Mouse (Mus musculus) frontal cortex, adult 2 months (tissue): Measurements from ENCODE around the gene Tpi1. TPM values are rescaled to one million over a fixed set of nuclear protein-coding genes. Genes with fewer than 3 reads are reported as not detected.
"Not testable (repeated sequence)": the region's sequence is repeated elsewhere in the genome, so short reads cannot be mapped to it uniquely, and the experiment has no call there.

ENCODE experiments used
- DNase-seq, 2 experiments: peaks; one replicate each; pipeline ENCODE4 v3.0.0; 2022; ENCODE audit warnings: low spot score in 1 of 2; ENCODE audit errors: extremely low spot score in 1 of 2
- polyA plus RNA-seq: library from polyadenylated mRNA; depleted of rRNA; stranded (reverse); fragments of >200 nt; gene quantifications from 2 replicates; pipeline ENCODE4 v1.2.3, GENCODE M21; 2012

Gene Tpi1
- polyA plus RNA-seq, 1 experiment = 922 TPM

DNA sequence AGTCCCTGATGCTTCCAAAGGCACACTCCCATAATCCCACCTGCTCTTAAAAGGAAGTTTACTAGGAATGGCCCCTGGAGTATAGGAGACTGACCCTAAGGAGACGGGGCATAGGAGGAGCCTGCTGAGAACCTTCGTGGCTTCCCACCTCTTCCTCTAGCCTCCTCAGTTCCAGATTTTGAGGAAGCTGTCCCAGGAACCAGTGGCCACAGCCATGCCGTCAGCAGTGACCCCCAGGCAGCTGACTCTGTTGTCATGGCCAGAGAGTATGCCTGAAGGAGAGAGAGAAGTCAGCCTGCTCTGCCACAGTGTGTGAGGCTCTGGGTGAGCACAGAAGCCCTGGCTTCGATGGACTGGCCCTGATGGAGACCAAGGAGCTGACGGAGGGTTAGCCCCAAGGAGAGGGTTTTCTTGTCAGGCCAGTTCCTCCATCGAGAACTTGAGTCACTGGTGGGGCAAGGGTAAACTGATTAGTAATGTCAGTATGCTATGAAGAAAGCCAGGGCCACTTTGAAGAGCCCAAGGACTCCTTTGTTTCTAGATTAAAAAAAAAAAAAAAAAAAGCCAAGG lies 20.5 kb upstream of the Tpi1 start:
- DNase-seq = no peak

DNA sequence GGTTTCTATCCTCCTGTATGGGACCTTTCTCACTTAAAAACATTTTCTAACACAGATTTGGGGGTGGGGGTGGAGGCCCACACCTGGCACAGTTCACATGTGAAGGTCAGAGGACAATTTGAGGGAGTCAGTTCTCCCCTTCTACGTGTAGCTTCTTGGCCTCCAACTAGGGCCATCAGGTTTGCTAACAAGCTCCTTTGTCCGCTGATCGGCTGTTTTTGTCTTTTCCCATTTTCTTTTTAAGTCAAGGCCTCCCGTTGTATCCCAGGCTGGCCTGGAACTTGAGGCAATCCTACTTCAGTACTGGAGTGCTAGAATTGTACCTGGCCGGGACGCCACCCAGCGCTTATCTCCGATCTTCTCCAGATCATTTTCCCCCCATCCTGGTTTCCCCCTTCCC lies 17.6 kb upstream of the Tpi1 start:
- DNase-seq = no peak

DNA sequence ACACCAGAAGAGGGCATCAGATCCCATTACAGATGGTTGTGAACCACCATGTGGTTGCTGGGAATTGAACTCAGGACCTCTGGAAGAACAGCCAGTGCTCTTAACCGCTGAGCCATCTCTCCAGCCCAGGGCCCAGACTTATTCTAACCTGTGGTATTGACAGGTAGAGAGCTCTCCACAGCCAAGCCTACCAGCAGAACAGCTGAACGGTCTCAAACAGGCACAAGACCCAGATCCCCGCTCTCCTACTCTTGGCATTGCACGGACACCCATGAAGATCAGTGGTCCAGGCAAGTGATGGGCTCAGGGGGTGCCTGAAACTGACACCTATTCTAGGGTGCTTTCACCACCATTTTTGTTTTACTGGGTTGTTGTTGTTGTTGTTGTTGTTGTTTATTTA lies 17.1 kb upstream of the Tpi1 start:
- not testable (repeated sequence) for DNase-seq

DNA sequence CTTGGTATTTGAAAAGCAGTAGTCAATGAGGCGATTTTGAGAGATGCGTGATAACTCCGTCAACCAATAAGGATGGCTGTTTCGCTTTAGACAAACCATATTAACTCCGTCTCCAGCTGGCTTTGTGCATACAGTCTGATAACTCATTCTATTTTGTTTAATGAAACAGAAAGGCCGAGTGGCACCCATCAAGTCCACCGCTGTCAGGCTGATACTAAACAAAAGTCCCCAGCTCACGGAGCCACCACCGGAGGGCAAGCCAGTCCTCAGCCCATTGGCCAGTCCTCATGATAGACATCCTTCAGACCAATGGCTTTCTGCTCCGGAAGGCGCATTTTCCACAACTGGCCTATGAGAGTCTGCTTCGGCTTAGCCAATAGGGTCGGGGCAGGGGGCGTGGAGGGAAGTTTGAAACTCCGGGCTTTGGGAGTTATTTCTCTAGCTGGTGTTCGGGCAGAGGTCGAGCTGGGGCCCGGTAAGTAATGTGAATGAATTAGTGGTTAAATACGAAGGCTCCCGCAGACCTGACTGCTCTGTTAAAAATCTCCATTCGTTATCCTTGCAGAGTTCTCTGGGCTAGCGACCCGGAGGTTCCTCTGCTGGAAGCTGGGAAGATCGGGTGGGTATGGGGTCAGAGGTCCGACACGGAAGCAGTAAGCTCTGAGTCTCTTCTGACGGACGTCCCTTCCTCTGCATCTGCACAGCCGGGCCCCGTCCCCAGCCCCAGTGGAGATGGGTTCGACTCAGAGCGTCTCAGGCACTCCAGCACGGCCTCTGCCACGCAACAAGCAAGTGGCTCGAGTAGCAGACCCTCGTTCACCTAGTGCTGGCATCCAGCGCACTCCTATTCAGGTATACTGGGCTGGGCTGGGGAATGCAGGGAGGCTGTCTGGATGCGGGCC lies 16.0 kb upstream of the Tpi1 start:
- DNase-seq = peak; percentile 95 to 96

DNA sequence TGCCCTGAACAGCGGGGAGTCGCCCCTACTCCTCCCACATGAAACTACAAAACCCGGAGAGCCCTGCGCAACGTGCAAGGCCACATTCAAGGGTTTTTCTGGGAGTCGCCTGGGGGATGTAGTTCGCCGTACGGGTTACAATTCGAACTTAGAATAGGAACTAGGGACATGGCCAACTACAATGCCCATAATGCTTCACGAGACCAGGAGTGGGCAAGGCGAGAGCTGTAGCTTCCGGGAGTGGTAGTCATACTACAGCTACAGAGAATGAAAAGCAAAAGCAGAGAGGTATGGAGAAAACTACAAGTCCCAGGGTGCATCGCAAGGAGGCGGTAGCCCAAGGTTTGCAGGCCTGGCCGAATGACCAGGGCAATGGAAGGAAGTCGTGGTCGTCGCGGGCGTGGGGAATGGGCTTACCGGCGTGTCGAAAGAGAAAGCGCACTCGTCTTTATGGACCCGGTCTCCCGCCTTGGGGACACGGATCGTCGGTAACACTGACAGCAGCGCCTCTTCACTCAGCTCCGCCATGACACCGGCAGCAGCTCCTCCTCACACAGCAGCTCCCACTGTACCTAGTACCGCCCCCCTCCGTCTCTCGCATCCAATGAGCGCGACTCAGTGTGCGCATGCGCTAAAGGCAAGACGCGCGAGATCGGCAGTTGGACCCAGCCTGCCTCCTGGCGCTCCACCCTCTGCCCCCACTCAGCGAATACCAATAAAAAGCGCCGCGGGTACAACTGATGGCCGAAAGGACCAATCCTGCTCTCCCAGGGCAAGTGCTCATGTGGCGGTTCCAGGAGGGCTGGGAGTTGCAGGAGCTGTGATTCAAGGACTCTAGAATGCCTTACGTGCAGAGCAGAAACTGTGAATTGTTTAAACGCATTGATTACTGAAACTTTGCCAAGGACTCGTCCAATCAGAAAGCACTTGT lies 15.0 kb upstream of the Tpi1 start, which contains the start of the genes Usp5 and Cdca3:
TSS of gene Usp5 (minus strand) at position 617 of the 931 bp plus-strand sequence.
TSS of gene Cdca3 (plus strand) at position 680 of the 931 bp plus-strand sequence.
- DNase-seq = peak; percentile 98 to 99

DNA sequence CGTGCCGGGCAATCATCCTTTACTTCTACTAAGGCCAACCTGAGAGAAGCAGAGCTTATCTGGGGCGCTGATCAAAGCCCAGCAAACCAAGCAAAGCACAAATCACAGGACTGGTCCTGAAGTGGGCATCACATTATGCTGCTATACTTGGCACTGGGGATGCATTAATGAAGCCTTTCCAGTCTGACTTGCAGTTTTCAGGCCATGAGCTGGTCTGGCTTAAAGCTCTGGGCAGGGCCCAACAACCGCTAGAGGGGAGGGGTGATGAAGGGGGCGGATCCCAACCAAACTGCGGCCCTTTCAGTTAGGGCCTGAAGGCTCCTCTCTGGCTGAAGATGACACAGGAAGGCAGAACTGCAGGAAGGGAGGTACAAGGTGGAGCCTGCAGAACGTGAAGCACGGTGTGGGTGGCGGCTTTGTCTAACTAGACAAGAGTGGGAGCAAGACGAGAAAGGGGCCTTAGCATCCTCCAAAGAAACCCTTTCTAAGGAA lies 14.1 kb upstream of the Tpi1 start:
- peak in 1 of 2 experiments; percentile 50 for DNase-seq

DNA sequence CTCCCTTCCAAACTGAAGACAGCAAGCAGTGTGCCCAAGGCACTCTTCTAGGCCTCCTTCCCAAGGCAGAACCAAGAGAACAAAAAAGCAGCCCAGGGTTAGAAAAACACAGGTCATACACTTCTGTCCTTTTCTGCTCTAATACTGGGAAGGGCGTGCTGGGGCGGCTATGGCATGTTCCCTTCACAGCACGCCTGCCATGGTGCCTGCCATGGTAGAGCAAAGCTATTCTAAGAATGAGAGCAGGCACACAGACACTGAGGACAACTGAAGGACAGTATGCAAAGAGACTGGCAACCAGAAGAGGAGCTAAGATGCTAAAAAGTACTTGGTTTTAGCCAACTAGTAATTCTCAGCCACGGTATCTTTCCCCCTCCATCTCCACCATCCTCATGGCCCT lies 8.0 kb upstream of the Tpi1 start:
- no peak for DNase-seq

DNA sequence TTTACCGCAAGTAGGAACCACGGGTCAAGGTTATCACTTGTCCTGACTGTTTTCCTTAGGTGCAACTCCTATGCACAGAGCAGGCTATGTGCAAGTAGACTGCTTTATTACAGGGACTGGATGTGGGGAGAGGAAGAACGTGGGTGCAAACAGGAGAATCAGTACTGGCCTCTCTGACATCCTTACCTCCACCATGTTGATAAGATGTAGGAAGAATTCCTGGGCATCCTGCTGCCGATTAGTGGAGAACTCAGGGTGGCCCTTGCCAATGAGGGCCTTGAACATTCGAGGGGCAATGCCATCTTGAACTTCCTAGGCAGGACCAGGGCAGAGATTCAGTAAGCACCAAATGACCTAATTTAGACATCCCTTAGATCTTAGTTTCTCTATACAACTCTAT lies 6.8 kb upstream of the Tpi1 start:
- no peak for DNase-seq

DNA sequence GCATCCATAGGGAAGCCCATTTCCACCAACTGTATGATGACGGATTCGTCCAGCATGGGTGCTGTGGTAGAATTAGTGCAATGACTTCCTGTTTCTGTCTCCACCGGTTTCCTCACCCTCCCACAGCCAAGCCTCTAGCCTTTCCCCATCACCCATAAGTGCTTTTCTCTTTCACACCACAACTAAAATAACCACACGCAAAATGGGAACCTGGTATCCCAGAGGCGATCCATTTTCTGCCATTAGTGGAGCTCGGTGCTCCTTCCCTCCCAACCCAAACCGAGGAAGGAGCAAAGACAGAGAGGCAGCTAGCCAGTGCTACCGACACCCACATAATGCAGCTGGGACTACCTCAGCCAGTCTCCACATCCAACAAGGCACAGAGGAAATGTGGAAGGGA lies 3.9 kb upstream of the Tpi1 start:
- no peak for DNase-seq

DNA sequence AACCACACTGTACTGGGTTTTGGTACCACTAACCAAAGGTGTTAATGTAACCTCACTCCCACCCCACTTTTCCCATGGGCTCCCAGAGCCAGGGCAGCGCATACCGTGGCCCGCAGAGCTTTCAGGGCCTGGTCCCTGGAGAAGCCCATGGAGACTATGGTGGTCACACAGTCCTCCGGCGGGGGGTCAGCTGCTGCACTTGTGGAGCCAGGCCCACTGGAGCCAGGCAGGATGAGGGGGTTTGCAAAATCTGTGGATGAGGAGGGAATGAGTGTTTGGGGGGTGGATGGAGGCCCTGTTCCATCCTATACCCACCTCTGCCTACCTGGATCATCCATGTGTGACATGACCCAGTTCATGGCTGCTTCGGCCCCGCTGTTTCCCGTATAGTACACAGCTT lies 3.5 kb upstream of the Tpi1 start:
- DNase-seq = no peak

DNA sequence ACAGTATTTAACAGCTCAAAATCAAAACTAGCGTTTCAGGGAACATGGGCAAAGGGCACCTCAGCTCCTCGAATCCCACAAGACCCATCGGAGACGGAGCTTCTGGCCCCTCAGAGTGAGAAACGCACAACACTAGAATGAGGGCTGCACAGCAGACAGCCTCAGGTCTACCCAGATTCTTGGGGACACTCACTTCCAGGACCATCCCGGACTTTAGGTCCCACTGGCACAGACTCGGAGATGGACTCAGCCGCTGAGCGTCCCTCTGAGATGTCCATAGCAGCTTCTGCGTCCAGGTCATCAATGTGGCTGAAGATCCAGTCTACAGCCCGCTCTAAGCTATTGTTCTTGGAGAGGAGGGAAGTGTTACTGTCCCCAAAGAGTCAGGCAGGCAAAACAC lies 3.0 kb upstream of the Tpi1 start:
- DNase-seq = no peak

DNA sequence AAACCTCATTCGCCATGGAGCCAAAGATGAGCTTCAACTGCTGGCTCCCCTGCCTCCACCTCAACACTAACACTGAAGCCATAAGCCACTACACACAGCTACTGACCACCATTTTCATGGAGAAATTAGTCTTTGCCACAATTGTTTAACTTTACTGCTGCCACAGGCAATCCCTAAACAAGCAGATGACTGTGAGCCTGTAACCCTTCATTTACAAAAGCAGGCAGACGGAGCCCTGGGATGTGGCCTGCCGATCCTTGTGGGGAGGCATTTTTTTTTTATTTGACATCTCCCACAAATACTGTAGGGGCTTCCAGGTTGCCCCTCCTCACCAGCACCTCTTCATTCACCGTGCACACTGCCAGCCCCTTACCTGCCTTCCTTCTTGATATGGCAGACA lies 2.5 kb upstream of the Tpi1 start:
- no peak for DNase-seq

DNA sequence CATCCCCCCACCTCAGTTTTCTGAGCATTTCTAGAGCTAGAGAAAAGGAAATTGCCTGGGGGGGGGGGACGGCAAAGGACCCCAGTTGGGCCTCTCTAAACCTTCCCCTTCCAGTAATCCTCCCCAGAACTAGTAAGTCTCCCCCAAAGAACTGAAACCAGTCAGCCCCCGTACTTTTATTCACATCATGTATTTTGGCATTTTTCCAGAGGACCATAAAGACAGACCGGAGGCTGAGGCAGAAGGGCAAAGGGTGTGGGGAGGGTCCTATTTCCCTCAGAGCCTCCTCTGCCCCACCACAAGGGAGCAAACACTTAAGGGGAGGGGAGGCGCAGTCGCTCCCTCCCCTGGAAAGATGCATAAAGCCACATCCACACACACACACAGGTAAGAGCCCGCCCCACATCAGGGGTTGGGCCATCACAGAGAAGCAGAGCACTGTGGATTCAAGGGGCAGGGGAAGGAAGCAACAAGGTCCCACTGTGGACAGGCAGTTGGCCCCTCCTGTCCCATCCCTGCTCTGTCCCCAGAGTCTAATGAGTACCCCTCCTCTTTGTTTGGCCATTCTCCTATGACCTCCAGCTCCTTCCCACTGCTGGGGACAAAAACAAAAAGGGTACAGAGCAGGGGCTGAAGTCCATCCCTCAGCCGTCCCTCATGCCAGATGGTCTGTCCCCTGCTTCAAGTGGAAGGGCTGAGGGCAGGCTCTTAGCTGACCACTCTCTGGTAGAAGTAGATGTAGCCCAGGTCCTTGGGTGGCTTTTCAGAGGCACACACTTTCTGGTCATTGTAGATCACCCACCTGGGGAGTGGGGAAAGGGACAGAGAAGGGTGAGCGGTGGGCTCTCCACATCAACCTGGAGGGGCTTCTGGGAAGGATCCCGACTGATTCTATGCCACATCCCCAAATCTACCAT lies 1.0 kb upstream of the Tpi1 start:
- no peak for DNase-seq

DNA sequence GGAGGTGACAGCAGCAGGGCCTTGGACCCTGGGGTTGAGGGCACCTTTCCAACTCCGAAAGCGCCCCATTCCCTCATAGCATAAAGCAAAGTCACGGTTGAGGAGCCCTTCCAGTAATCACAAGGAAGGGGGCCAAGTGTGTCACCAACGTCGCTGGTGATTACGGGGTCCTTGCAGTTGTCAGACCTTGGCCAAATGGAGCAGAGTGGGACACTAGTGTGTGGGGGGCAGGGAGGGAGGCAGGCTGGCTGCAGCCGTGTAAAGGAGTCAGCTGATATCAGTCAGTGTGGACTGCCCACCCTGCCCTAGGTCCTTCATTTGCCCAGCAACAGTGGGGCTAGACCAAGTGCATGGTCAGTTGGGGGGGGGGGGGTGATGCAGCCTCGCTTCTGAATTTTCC lies 352 bp upstream of the Tpi1 start:
- no peak for DNase-seq

DNA sequence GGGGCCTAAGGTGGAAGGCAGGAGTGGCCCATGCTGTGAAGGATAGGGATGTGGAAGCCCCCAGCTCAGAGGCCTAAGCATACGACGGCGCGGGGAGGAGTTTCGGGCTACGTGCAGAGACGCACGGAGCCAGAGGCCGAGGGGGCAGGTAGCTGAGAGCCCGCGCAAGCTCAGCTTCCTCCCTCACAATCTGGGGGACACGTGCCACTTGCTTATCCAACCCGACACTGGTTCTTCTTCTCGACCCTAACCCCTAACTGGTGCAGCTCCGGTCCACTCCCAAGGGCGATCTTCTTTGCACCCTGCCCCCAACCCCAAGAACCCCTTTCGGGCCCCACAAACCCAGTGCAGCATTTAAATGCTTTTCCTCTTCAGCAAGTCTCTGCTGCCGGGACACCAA lies 600 bp downstream of the Tpi1 start:
- DNase-seq = peak in 1 of 2 experiments; percentile 80

DNA sequence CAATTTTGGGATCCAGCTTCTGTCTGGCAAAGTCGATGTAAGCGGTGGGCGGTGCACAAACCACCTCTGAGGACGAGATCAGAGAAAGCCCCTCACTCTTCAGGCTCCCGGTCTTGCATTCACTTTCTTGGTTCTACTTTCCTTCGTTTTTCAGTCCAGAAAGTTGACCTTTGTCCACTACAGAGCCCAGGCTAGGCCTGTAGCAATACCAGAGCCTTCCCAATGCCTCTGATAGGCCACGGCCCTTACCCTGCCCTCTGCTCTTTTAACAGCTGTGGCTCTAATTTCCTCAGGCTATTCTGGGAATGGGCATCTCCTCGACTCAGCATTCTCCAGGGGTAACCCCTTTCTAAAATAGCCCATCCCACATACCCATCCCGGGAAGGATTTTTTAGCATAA lies 1.2 kb downstream of the Tpi1 start:
- no peak for DNase-seq

DNA sequence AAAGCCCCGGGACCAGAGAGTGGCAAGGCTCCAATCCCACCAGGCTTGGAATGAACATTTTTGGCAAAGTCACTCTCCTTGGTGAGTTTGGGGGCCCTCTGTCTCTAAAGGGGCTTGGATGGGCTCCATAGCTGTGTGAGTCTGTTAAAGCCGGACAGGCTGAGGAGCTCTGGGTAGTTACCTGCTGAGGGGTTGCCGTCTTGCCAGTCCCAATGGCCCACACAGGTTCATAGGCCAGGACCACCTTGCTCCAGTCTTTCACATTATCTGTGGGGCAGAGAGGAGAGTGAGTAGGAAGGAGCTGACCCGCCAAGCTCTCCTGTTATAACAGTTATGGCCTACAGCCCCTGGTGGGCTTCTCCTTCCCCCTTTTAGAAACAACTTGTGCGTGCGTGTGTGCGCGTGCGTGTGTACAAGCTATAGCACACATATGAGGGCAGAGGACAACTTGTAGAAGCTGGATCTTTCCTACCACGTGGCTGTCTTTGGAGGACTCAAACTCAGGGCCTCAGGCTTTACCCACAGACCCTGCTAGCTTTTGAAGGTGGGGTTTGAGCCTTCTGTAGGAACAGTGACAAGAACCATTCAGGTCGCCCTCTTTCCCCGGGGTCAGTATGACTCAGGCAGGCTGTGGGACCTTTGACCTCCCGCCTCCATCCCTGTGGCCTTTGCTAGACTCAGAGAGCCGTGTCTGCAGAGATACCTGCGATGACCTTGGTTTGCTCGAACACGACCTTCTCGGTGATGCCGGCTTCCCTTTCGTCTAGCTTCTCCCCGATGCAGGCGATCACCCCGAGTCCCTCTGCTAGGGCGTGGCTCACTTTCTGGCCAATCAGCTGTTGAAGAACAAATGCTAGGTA lies 2.2 kb downstream of the Tpi1 start:
- no peak for DNase-seq

DNA sequence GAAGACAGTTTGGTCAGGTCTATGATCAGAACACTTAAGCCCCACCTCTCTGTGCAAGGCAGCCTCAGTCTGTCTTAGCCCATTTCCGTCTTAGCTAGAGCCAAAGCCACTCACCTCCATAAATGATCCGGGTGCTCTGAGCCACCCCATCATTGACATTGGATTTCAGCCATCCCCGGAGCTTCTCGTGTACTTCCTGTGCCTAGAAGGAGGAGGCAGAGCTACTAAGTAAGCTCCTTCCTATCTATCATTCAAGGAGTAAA lies 2.8 kb downstream of the Tpi1 start:
- DNase-seq = no peak
